Mouse (Mus musculus): ENCODE measurements around the gene Wdr64. TPM values are rescaled to one million over a fixed set of nuclear protein-coding genes. Genes with fewer than 3 reads are reported as not detected.

Wdr64 gene
- polyA plus RNA-seq, 1 experiment from 2014 or later: not detected

DNA sequence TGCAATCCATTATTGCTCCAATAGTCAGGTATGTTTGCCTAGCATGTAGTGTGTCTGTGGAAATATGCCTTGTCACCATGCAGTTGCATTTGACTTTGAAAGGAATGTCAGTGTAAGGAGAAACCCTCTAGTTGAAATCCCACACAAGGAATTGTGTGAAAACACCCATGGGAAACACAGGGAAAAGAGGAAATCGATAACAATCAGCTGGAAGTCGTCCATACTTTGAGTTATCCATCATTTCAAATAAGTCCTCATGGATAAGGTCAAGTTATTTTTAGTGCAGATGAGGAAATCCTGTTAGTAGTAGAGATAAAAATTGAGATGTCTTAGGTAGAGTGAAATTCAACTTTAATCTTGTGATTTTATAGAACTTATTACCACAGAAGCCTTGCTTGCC is 96.3 kb downstream of the Wdr64 start:
- Histone ChIP-seq H3K9ac (ENCODE audit: low read length) (no peak overlapping the region), H3K4me2 (replicated peaks; ENCODE audit: low read depth) (no peak overlapping the region), H3K4me3 (ENCODE audit: low read depth, low read length) (no peak overlapping the region), H3K36me3 (ENCODE audit: control insufficient read depth, insufficient read depth, low read length) (no peaks in the 10 kb centered on the region), H3K27me3 (ENCODE audit: control insufficient read depth, insufficient read depth, low read length) (no peaks in the 10 kb centered on the region), H3K4me1 (replicated peaks; ENCODE audit: control insufficient read depth, insufficient read depth) (no peaks in the 10 kb centered on the region), H3K27ac (replicated peaks) (no peak overlapping the region), H3K9me3 (ENCODE audit: control insufficient read depth, low read length) (no peaks in the 10 kb centered on the region)
- TF ChIP-seq EP300 (optimal IDR thresholded peaks at IDR 0.05): no peak
- TF ChIP-seq CTCF (IDR thresholded peaks at IDR 0.05; ENCODE audit: low read depth): no peak
- ATAC-seq (ENCODE audit: low FRiP score, low TSS enrichment) (no peak), DNase-seq (ENCODE audit: low spot score) (no peak)
- 63% methylated on average over 2 of the region's 2 CpGs for WGBS

DNA sequence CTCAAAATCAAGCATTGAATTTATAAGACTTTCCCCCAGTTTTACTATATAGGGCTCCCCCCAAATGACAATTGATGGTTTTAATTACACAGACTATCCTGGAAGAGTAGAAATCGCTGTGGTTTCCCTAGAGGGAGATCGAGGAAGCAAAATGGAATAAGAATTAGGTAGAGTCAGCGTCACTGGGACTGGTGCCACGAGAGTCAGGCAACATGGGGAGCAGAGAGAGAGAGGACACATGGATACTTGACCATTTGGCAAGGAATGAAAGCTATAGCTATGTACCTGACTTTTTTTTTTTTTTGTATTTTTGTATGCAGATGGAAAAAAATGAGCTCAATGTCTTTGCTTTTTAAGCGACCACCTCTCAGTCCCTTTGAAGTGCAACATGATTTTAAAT is 110.0 kb downstream of the Wdr64 start:
- Histone ChIP-seq H3K4me2 (replicated peaks; ENCODE audit: low read depth) (no peak overlapping the region), H3K9ac (ENCODE audit: low read length) (no peak overlapping the region), H3K9me3 (ENCODE audit: control insufficient read depth, low read length) (no peaks in the 10 kb centered on the region), H3K4me1 (replicated peaks; ENCODE audit: control insufficient read depth, insufficient read depth) (no peaks in the 10 kb centered on the region), H3K36me3 (ENCODE audit: control insufficient read depth, insufficient read depth, low read length) (no peaks in the 10 kb centered on the region), H3K4me3 (ENCODE audit: low read depth, low read length) (no peak overlapping the region), H3K27me3 (ENCODE audit: control insufficient read depth, insufficient read depth, low read length) (no peaks in the 10 kb centered on the region), H3K27ac (replicated peaks) (no peak overlapping the region)
- TF ChIP-seq CTCF (IDR thresholded peaks at IDR 0.05; ENCODE audit: low read depth) (no peak), EP300 (optimal IDR thresholded peaks at IDR 0.05) (no peak)
- ATAC-seq (ENCODE audit: low FRiP score, low TSS enrichment) (no peak), DNase-seq (ENCODE audit: low spot score) (no peak)
- WGBS: 76% methylated on average over 5 of the region's 5 CpGs

- TF ChIP-seq EP300 (optimal IDR thresholded peaks at IDR 0.05): no peak
- TF ChIP-seq CTCF (IDR thresholded peaks at IDR 0.05; ENCODE audit: low read depth): no peak
- no peaks in the 10 kb centered on the region for H3K27me3 ChIP-seq (ENCODE audit: control insufficient read depth, insufficient read depth, low read length)
- 10% methylated on average over 1 of the region's 1 CpGs for WGBS
- no peak overlapping the region for H3K9ac ChIP-seq (ENCODE audit: low read length)
- no peaks in the 10 kb centered on the region for H3K4me1 ChIP-seq (replicated peaks; ENCODE audit: control insufficient read depth, insufficient read depth)
- ATAC-seq (ENCODE audit: low FRiP score, low TSS enrichment) (no peak), DNase-seq (ENCODE audit: low spot score) (no peak)
- H3K36me3 ChIP-seq (ENCODE audit: control insufficient read depth, insufficient read depth, low read length): no peaks in the 10 kb centered on the region
- H3K27ac ChIP-seq (replicated peaks): no peak overlapping the region
- H3K4me2 ChIP-seq (replicated peaks; ENCODE audit: low read depth): no peak overlapping the region
- H3K4me3 ChIP-seq (ENCODE audit: low read depth, low read length): no peak overlapping the region
- no peaks in the 10 kb centered on the region for H3K9me3 ChIP-seq (ENCODE audit: control insufficient read depth, low read length)
These were observed 113.2 kb downstream of the Wdr64 start for GRCm38 (mm10) chr1:175811625-175812024.

GRCm38 (mm10) chr1:175823815-175824438 is 125.5 kb downstream of the Wdr64 start:
- WGBS: 70% methylated on average over 9 of the region's 9 CpGs
- Histone ChIP-seq H3K4me2 (replicated peaks; ENCODE audit: low read depth) (no peak overlapping the region), H3K27me3 (ENCODE audit: control insufficient read depth, insufficient read depth, low read length) (no peaks in the 10 kb centered on the region), H3K9ac (ENCODE audit: low read length) (no peak overlapping the region), H3K27ac (replicated peaks) (no peak overlapping the region), H3K4me3 (ENCODE audit: low read depth, low read length) (no peak overlapping the region), H3K9me3 (ENCODE audit: control insufficient read depth, low read length) (no peaks in the 10 kb centered on the region), H3K36me3 (ENCODE audit: control insufficient read depth, insufficient read depth, low read length) (no peaks in the 10 kb centered on the region), H3K4me1 (replicated peaks; ENCODE audit: control insufficient read depth, insufficient read depth) (no peaks in the 10 kb centered on the region)
- DNase-seq (ENCODE audit: low spot score) (no peak), ATAC-seq (ENCODE audit: low FRiP score, low TSS enrichment) (no peak)
- TF ChIP-seq CTCF (IDR thresholded peaks at IDR 0.05; ENCODE audit: low read depth): no peak
- TF ChIP-seq EP300 (optimal IDR thresholded peaks at IDR 0.05): no peak

- H3K4me2 ChIP-seq (replicated peaks; ENCODE audit: low read depth): no peak overlapping the region
- no peaks in the 10 kb centered on the region for H3K4me1 ChIP-seq (replicated peaks; ENCODE audit: control insufficient read depth, insufficient read depth)
- H3K27me3 ChIP-seq (ENCODE audit: control insufficient read depth, insufficient read depth, low read length): no peaks in the 10 kb centered on the region
- no peaks in the 10 kb centered on the region for H3K36me3 ChIP-seq (ENCODE audit: control insufficient read depth, insufficient read depth, low read length)
- no peak overlapping the region for H3K9ac ChIP-seq (ENCODE audit: low read length)
- WGBS: 84% methylated on average over 7 of the region's 7 CpGs
- no peak for TF ChIP-seq EP300 (optimal IDR thresholded peaks at IDR 0.05)
- H3K4me3 ChIP-seq (ENCODE audit: low read depth, low read length): no peak overlapping the region
- DNase-seq (ENCODE audit: low spot score) (no peak), ATAC-seq (ENCODE audit: low FRiP score, low TSS enrichment) (no peak)
- no peaks in the 10 kb centered on the region for H3K9me3 ChIP-seq (ENCODE audit: control insufficient read depth, low read length)
- no peak overlapping the region for H3K27ac ChIP-seq (replicated peaks)
These were observed 130.1 kb downstream of the Wdr64 start for GRCm38 (mm10) chr1:175828539-175828938.

- no peaks in the 10 kb centered on the region for H3K36me3 ChIP-seq (ENCODE audit: control insufficient read depth, insufficient read depth, low read length)
- no peak overlapping the region for H3K27ac ChIP-seq (replicated peaks)
- DNase-seq (ENCODE audit: low spot score): no peak
- no peaks in the 10 kb centered on the region for H3K9me3 ChIP-seq (ENCODE audit: control insufficient read depth, low read length)
- H3K4me3 ChIP-seq (ENCODE audit: low read depth, low read length): no peak overlapping the region
- H3K27me3 ChIP-seq (ENCODE audit: control insufficient read depth, insufficient read depth, low read length): no peaks in the 10 kb centered on the region
- no peak overlapping the region for H3K4me2 ChIP-seq (replicated peaks; ENCODE audit: low read depth)
- no peak for ATAC-seq (ENCODE audit: low FRiP score, low TSS enrichment)
- 88% methylated on average over 2 of the region's 2 CpGs for WGBS
- H3K4me1 ChIP-seq (replicated peaks; ENCODE audit: control insufficient read depth, insufficient read depth): no peaks in the 10 kb centered on the region
- no peak overlapping the region for H3K9ac ChIP-seq (ENCODE audit: low read length)
- no peak for TF ChIP-seq CTCF (IDR thresholded peaks at IDR 0.05; ENCODE audit: low read depth)
These were observed 130.8 kb downstream of the Wdr64 start for GRCm38 (mm10) chr1:175829220-175829619.

Data from stomach, postnatal 0 days (tissue).